Mouse (Mus musculus): Measurements from ENCODE around the gene Sdhd. TPM values are rescaled to one million over a fixed set of nuclear protein-coding genes. Genes with fewer than 3 reads are reported as not detected.

Sdhd gene
- total RNA-seq, 4 experiments from 2014 or later, result 108 to 126 (median 114) TPM

Other genes with a start within 250 kb of the Sdhd start
- gene Plet1, start 109.3 kb downstream of the Sdhd start, total RNA-seq (2022), result under 1 TPM in 2 of 4 experiments, not detected in 2; 0.36 to 0.39 TPM
- 10 to 100 TPM; 34.3 to 38.0 (median 35.7) TPM for gene Pts, start 75.1 kb downstream of the Sdhd start, total RNA-seq (2022)
- 10 to 100 TPM; 25.3 to 29.3 (median 27.6) TPM for gene Il18, start 49.0 kb downstream of the Sdhd start, total RNA-seq (2022)
- 1 to 10 TPM; 3.2 to 5.4 (median 4.1) TPM for gene Bco2, start 48.6 kb downstream of the Sdhd start, total RNA-seq (2022)
- gene Tex12, start 42.5 kb downstream of the Sdhd start, total RNA-seq (2022), result not detected
- 100 to 1,000 TPM; 182 to 219 (median 194) TPM for gene Timm8b, start 98 bp upstream of the Sdhd start, total RNA-seq (2022)
- gene Pih1d2, start 13.5 kb upstream of the Sdhd start, total RNA-seq (2022), result 1 to 10 TPM; 2.7 to 6.2 (median 5.7) TPM
- gene Nkapd1, start 13.7 kb upstream of the Sdhd start, total RNA-seq (2022), result 10 to 100 TPM; 17.0 to 23.7 (median 19.5) TPM
- gene Dlat, start 56.0 kb upstream of the Sdhd start, total RNA-seq (2022), result 100 to 1,000 TPM; 117 to 138 (median 125) TPM
- 100 to 1,000 TPM in 2 of 4 experiments, 10 to 100 TPM in 2; 67.3 to 107 (median 93.0) TPM for gene Dixdc1, start 135.7 kb upstream of the Sdhd start, total RNA-seq (2022)
- gene 2310030G06Rik, start 142.7 kb upstream of the Sdhd start, total RNA-seq (2022), result 1 to 10 TPM in 3 of 4 experiments, under 1 TPM in 1; 0.96 to 2.3 (median 1.8) TPM
- gene Cryab, start 147.5 kb upstream of the Sdhd start, total RNA-seq (2022), result 100 to 1,000 TPM; 136 to 196 (median 167) TPM
- 1 to 10 TPM in 2 of 4 experiments, under 1 TPM in 1, not detected in 1; 0.91 to 2.1 (median 1.5) TPM for gene Hspb2, start 148.5 kb upstream of the Sdhd start, total RNA-seq (2022)
- gene Fdxacb1, start 164.4 kb upstream of the Sdhd start, total RNA-seq (2022), result 10 to 100 TPM in 1 of 4 experiments, 1 to 10 TPM in 3; 5.4 to 10.9 (median 6.7) TPM
- gene Alg9, start 171.2 kb upstream of the Sdhd start, total RNA-seq (2022), result 10 to 100 TPM; 21.2 to 34.8 (median 31.2) TPM
- gene 1110032A03Rik, start 171.7 kb upstream of the Sdhd start, total RNA-seq (2022), result 10 to 100 TPM; 23.3 to 33.3 (median 29.2) TPM
- gene Ppp2r1b, start 241.5 kb upstream of the Sdhd start, total RNA-seq (2022), result 10 to 100 TPM; 17.0 to 20.1 (median 19.4) TPM

Data from layer of hippocampus, adult 8-10 months (tissue).